Mouse (Mus musculus): ENCODE measurements around the gene Fli1.

The Fli1 gene

DNA sequence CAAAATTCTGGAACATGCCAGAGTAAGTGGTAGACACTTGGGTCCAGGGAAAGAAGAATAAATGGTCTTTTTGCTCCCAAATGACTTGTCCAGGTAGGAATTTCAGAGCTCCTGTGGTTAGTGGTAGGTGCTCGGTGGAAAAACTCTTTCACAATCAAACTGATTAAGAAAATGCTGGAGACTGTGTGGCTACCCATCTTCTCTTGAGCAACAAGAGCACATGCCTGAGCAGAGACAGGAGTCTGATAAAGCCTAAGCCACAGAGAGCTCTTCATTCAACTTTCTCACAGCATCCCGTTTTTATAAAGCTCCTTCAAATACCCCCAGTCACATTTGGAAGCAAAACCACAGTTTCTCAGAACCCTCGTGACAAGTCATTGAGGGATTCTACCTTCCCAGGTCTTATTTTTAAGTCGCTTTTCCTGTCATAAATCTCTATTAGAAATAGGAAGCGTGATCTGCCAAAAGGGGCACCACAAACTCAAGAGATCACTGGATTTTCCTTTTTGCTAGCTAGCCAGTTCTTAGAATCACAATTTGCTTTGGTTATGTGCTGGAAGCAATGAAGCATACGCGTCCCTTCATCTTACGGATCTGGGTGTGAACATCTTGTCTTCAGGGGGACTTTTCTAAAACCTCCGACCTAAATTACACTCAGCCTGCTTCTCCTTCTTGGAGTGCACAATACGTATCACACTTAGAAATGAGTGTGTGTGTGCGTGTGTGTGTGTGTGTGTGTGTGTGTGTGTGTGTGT is 40.2 kb downstream of the Fli1 start:
- DNase-seq (ENCODE audit: low spot score) = no peak

DNA sequence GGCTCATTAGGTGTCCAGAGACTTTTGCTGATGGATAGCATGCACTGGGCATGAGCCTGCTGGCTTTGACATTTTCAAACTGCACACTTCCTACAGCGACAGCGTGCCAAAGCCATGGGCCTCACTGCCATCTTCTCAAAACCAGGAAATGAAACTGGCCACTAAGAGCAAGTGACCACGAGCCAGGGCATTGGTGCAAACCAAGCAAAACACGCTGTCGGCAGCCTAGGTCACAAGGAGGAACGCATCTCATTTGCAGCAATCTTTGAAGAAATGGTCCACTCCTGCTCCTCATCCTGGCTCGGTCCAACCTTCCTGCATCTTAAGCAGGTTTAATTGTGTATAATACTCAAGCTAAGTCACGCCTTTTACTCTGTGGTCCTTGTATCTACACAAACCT is 41.8 kb downstream of the Fli1 start:
- no peak for DNase-seq (ENCODE audit: low spot score)

DNA sequence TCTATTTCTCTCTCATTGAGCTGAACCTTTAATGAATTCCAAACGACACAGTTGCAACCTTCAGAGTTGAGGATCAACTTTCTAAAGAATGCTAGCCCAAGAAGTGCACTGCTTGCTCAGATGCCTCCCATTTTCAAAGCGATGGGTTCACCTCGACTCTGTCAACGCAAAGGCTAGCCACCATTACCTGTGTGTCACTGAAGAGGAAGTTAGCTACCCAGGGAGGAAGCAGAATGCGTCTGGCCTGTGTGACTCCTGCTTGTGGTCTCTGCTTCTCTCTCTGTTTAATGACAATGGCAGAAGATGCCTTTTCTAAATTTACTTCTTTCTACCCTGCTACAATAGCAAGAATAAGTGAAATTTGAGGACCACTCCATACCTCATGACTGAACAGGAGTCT is 42.6 kb downstream of the Fli1 start:
- no peak for DNase-seq (ENCODE audit: low spot score)

DNA sequence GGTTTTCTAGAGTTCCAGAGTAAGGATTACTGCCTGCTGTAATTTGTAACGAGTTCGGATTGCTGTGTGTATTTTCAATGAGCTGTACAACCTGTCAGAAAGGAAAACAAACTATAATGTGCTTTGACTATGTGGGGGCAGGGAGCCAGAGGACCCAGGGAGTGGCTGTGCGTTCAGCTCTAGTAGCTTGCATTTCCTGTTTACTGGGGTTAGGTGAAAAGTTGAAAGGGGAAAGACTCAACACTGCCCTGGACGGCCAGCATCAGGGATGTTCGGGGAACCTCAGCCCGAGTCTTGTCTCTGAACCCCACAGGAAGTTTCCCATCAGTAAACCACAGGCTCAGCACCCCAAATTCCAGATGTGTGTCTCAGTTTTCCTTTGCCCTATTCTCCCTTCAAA is 43.2 kb downstream of the Fli1 start:
- no peak for DNase-seq (ENCODE audit: low spot score)

DNA sequence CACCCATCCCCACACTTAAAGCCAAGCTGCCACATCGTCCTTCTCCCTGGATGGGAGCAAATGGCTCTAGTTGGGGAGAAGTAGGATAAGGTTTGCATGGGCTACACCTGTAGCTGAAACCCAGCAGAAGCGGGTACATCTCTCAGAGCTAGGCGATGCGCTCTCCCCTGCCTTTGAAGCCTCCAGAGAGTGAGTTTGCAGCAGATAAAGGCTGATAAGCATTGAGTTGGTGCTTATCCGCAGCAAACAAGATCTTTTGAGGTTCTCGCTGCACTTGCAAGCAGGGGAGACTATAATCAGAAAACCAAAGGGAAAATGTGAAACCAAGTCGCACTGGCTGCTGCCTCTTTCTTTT is 47.0 kb downstream of the Fli1 start:
- DNase-seq (ENCODE audit: low spot score) = no peak

DNA sequence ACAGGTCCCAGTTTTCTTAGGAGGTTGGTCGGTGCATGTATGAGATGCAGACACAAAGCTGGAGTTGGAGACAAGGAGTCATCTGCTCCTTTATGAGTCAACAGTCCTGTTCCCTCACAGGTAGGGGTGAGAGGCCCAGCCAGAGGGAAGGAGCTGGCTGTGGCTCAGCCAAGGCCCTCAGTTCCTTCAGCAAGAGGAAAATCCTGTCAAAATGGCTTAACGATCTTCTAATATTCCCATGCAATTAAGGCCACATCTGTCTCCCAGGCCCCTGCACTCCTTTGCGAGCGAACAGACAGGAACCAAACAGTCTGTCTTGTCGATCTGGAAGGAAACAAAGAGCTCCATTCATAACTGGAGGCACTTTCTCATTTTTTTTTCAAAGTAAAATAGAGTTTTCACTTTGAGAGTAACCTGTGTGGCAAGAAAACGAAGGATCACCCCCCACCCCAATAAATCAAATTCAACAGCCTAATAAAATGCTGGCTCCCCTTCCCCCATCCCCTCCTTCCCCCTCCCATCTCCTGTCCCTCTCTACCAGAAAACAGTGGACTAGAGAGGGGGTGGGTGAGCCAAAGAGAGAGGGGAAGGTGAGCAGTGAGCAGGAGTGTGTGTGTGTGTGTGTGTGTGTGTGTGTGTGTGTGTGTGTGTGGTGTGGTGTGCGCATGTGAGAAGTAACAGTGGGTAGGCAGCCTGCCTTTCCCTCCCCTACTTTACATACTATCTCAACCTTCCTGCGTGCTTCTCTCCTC is 47.6 kb downstream of the Fli1 start:
- no peak for DNase-seq (ENCODE audit: low spot score)

DNA sequence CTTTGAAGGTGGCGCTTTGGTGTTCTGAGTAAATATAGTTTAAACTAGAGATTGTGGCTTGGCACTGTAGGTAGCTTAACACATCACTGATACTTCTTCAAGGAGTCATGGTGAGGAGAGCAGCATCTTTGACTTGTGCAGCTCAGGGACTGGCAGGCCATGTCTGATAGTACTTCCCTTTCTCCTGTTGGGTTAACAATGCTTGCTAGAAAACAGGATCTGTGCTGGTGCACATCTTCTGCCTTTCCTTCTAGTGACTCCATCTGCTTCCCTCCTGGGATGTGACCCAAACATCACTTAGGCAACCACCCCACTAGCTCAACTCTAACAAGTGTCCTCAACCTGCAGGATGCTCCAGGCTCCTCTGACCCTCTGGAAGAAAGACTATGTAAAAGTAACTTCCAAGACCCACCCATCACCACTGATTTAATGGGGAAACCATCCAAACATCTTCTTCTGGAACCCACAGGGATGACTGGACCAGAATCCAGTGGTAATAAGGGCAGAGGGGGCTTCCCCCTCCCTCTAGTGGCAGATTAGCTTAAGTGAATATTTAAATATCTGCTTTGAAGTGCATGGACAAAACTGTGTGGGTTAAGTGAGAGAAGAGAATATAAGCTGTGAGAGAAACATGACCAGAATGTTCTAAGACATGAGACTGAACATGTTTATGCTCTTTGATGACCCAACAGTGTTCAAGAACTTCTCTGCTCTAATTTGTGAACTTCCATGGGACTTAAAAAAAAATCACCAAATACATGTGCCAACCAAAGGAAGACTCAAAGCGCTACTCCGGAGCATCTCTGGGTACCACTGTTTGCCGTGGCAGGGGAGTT is 48.9 kb downstream of the Fli1 start:
- no peak for DNase-seq (ENCODE audit: low spot score)

DNA sequence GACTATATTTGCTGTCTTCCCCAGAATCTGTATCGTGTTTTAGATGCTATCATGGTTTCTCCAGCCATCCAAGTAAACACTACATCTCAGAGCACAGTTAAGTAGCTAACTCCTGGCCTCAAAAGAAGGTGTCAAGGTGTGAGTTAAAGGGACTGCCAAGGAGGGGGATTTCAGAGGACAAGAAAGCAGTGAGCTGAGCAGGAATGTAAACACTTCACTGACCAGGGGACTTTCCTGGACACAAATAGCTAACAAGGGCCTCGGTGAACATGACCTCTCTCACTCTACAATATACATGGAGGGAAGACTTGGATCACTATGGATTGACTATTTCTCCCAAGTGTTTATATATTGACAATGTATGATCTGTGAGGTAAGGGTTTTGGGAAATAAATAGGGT is 49.9 kb downstream of the Fli1 start:
- DNase-seq (ENCODE audit: low spot score) = no peak

DNA sequence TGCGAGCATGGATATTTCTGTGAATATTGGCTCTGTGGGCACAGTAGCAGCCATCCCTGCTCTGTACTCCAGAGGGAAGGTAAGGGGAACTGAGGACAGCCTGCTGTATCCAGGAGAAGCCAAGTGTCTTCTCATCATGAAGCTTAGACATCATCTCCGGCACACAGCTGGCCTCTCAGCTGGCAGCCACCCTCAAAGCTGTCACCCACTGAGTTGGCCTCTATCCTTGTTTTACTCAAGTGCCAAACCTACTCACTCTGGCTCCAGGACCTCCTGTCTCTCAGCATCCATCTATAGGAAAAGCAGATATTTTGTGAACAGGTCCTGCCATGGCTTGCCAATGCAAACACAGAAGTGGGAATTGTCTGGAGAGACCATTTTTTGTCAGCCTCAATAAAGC is 51.2 kb downstream of the Fli1 start:
- no peak for DNase-seq (ENCODE audit: low spot score)

DNA sequence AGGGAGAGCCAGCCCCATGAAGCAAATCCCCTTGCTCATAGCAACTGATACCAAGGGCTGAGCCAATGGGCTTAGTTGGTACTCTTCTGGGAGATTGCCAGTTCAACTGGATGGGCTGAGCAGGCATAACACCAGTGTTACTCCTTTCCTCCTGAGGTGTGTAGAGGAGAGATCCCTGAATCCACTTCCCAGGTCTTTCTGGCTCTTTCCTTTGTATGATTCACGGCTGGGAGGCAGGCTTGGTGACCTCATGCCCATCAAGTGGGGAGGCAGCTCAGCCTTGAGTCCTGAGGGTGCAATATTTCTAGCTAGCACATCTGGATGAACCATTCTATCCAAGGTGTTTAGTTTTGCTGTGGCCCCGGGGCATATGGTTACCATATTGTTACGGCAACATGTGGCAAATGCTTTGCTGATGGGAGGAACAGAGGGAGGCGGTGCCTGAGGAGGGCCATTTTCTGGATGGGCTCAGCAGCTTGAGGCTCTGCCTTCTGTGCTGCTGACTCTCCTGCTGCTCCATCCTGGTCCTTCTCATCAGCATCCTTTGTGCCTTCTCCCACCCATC is 52.8 kb downstream of the Fli1 start:
- no peak for DNase-seq (ENCODE audit: low spot score)

DNA sequence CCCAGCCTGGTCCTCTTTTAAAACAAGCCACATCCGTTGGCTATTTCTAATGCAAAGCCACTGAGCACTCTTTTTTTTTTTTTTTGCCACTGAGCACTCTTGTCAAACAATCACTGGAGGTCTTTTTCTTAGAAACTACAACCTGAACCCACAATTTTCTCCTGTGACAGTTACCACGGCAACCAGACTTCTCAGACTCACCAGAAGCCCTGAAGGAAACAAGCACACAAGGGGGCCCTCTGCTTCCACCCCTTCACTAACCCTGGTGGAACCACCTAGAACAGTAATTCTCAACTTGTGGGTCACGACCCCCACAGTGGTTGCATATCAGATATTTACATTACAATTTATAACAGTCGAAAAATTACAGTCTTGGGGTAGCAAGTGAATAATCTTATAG is 53.3 kb downstream of the Fli1 start:
- no peak for DNase-seq (ENCODE audit: low spot score)

DNA sequence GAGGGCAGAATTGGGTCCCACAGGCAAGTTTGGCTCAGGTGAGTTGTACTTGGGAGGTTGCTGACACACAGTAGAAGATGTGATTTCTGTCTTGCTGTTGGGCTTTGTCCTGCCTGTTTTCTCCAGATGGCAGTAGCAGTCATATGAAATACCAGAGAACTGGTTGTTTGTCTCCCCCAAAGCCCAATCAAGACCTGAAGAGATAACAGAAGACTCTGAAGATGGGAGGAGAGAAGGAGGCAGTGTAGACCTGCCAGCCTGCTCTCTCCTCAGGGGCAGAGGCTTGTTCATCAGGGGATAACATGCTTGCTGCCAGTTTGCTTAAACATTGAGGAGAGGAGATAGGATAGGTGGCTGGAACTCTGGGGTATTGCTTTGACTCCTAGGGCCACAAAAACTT is 54.0 kb downstream of the Fli1 start:
- no peak for DNase-seq (ENCODE audit: low spot score)

DNA sequence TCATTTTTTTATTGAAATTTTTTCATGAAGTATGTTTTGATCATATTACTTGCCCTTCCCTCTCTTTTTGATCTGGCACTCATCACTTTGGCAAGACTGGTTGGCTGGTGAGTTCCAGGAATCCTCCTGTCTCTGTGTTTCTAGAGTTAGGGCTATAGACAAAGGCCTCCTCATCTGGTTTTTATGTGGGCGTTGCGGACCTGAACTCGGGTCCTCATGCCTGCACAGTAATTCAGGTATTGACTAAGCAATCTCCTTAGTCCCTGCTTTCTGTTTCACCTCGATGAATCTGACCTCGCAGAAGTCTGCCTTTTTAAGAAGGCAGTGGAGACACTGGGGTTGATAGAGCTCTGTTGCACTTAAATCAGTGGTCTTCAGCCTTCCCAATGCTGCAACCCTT is 54.8 kb downstream of the Fli1 start:
- no peak for DNase-seq (ENCODE audit: low spot score)

DNA sequence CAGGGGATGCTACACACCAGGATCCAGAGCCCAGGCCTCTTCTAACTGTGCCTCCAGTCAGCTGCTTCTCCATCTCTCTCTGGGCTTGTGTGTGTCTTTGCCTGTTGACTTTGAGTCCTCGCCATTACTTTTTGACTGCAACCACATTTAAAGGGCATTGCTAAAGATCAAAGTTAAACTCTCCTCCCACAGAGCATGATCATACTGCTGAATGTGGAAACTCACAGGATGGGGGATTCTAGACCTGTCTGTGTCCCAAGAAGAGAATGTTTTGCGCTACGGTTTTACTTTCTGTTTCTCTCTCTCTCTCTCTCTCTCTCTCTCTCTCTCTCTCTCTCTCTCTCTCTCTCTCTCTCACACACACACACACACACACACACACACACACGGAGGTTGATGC is 55.3 kb downstream of the Fli1 start:
- no peak for DNase-seq (ENCODE audit: low spot score)

DNA sequence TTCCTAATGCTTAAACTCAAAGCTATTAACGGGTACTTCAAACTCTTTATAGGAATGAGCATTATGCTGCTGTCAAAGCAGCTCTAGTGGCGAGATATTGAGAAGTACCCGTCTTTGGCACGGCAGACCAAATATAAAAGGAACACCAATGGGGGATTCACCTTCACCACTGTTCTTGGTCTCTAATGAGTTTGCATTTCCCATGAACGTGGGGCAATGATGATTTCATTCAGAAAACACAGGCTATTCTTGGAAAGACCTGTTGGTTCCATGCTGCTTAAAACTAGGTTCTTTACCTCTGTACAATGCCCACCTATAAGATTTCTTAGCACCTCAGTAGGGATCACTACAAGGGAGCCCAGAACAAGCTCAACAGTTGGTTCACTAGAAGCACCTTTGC is 62.2 kb downstream of the Fli1 start:
- DNase-seq (ENCODE audit: low spot score) = no peak

DNA sequence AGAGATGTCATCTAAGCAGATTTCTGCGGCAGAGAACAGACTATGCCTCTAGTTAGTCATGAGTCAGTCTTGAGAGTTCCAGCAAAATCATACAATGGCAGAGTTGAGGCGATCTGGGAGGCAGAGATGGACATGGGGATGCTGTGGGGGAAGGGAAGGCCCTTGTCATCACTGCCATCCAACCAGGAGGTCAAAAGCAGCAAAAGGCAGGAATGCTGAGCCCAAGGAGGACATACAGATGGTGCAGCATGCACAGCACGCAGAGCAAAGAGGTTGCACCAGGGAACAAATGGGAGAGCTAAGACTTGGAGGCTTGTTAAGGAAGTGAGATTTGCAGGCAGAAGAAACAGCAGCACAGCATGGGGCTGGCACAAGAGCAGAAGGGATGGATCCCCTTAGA is 63.9 kb downstream of the Fli1 start:
- no peak for DNase-seq (ENCODE audit: low spot score)

DNA sequence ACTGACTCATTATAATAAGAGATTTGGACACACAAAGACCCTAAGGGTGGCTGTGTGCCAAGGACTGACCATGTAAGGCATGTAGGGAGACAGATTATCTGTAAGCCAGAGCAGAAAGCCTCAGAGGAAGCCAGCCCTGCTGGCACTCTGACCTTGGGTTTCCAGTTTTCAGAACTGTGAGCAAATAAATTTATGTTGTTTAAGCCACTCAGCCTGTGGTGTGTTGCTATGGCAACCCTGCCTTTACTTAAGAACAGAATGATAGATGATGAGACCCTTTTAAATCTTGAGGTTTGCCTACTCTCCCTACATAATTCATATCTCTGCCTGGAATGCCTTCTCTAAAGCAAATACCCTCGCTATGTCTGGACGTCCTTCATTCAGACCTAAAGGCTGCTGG is 64.6 kb downstream of the Fli1 start:
- DNase-seq (ENCODE audit: low spot score) = no peak

DNA sequence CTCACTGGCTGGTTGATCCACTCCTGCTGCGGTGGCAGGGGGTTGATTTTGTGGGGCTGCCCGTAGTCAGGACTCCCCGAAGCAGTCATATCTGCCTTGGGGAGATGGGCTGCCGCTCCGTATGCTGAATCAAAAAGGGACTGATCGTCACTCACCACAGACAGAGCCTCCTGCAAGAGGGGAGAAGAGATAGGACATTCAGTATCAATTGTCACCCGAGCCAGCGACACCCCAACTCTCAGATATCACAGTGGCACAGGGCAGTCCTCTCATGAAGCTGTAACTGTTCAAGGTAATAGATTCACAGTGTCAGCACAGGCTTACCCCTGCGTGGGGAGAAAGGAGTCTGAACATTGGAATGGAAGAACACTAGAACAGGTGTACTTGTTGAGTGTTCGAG is 66.1 kb downstream of the Fli1 start:
- DNase-seq (ENCODE audit: low spot score) = no peak

DNA sequence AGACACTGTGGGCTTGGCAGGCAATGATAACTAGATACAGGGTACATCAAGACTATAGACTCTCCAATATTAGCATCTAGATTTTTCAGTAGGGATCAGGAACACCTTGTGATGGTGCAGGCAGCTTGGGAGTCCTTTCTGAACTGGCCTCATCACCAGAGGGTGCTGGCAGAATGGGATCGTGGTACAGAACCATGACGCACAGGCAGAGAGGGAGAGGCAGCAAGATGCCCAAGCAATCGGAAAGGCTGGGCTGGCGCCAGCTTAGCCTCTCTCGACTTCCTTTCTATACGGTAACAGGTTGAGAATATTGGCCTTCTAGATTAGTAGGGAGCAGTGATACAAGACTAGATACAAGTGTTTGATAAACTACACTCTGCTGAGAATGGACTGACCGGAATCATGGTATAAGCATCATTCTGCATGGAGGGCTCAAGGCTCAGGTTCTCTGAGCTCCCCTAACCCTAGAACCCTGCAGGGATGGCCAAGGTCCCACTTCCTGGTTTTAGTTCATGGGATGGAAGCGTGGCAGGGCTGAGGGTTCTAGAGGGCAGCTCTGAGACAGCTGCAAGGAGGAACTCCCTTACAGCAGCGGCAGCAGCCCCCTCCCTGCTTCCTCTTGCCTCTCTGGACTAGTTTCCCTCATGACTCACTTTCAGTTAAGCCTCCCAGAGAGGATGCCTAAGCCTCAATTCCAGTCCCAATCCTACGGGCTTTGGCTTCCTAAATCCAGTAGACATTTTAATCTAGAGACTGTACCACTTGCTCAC is 67.9 kb downstream of the Fli1 start:
- no peak for DNase-seq (ENCODE audit: low spot score)

DNA sequence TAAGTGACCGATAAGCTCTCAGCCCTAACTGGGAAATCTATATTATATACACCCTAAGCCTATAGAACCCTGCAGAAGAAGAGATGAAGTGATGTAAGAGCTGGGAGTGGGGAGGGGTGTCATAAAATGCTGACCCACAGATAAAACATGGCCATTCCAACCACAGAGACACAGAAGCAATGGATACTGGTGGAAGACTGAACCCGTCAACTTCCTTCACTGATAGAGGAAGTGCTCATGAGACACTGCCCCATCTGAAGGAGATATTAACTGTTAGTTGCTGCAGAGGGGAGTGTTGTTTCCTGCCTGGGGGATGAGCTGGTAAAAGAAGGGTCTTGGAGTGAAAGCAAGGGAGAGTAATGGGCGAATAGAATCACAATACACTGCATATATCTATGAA is 70.3 kb downstream of the Fli1 start:
- DNase-seq (ENCODE audit: low spot score) = no peak

DNA sequence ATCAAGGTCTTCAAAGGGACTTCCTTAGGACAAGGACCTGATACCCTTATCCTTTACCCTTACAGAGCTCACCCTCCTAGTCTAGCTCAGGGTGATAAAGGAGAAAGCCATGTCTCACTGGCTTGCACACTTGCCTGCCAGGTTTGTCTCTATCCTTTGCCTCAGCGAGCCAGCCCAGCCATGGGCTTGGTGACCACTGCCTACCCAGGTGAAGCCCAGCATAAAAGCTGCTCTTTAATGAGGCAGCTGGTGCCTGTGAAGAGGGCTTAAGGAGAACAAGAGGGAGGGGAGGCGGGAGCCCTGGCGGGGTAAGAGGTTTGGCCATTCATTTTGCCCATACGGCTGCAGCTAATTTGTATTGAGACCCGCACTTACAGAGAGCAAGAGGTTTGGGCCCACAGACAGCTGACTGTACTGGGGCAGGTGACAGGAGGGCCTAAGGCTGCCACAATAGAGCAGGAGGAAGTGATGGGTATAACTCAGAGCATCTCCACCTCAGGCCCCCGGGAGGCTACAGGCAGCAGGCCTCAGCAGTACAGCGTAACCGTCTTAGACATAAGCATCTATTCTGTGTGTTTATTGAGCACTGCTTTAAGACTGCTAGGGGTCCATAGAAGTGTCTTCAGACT is 73.4 kb downstream of the Fli1 start:
- no peak for DNase-seq (ENCODE audit: low spot score)

DNA sequence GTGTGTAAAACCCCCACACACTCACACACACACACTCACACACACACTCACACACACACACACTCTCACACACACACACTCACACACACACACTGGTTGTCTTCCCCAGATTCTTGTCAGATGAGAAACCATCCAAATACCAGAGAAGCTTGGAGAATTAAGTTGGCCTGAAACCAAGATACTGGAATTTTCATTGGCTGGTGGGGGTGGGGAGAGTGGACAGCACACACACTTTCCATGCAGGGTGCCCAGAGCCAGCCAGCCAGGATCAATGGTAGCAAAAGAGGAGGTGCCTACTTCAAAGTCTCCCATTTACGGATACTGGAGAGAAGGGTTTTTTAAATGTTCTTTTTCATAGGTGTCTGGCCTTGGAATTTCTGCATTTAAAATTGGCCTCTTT is 74.3 kb downstream of the Fli1 start:
- no peak for DNase-seq (ENCODE audit: low spot score)

Measured in yolk sac, embryonic 10.5 days (tissue).